Mouse (Mus musculus) forebrain, embryonic 10.5 days (tissue): ENCODE results near the gene Pde4c. TPM values are rescaled to one million over a fixed set of nuclear protein-coding genes. Genes with fewer than 3 reads are reported as not detected.
A peak's percentile ranks its signal among the peaks of the same experiment; 100 is the strongest.

Experiments used
- DNase-seq: peaks from one replicate; pipeline ENCODE4 v3.0.0-alpha.2; 2017; ENCODE audit warnings: low spot score; ENCODE audit errors: extremely low spot score
- H3K27ac ChIP-seq: fragments of 300-500 bp; sonication (generic); 2 replicates; pipeline ENCODE4 v1.5.1; 2016; ENCODE audit warnings: mild to moderate bottlenecking
- H3K27me3 ChIP-seq: fragments of 300-500 bp; sonication (generic); 2 replicates; pipeline ENCODE4 v1.6.1; 2016; ENCODE audit warnings: mild to moderate bottlenecking; ENCODE audit not compliant: poor library complexity, severe bottlenecking
- H3K36me3 ChIP-seq: fragments of 300-500 bp; sonication (generic); replicated peaks from 2 replicates; pipeline ENCODE4 v1.6.1; 2016; ENCODE audit warnings: mild to moderate bottlenecking, moderate library complexity
- H3K4me1 ChIP-seq: fragments of 300-500 bp; sonication (generic); 2 replicates; pipeline ENCODE4 v1.6.1; 2016
- H3K4me3 ChIP-seq: fragments of 300-500 bp; sonication (generic); 2 replicates; pipeline ENCODE4 v1.5.1; 2016; ENCODE audit warnings: mild to moderate bottlenecking, moderate library complexity
- H3K9me3 ChIP-seq: fragments of 300-500 bp; sonication (generic); 2 replicates; pipeline ENCODE4 v1.6.1; 2016; ENCODE audit warnings: mild to moderate bottlenecking, moderate library complexity
- WGBS: fragments of 180-500 bp; shearing (Covaris S2); methylation state at CpG from one replicate; pipeline ENCODE4 v1.1.7; 2016; 5-methylcytosine and 5-hydroxymethylcytosine counted together
- polyA plus RNA-seq: library from polyadenylated mRNA; unstranded; fragments of >200 nt; fragmentation: Nextera tagmentation; extraction: Ambion mirVana; gene quantifications from 2 replicates; pipeline ENCODE4 v1.2.1, GENCODE M21; 2016

The Pde4c gene
- polyA plus RNA-seq, 1 experiment from 2014 or later = 0.68 TPM

DNA sequence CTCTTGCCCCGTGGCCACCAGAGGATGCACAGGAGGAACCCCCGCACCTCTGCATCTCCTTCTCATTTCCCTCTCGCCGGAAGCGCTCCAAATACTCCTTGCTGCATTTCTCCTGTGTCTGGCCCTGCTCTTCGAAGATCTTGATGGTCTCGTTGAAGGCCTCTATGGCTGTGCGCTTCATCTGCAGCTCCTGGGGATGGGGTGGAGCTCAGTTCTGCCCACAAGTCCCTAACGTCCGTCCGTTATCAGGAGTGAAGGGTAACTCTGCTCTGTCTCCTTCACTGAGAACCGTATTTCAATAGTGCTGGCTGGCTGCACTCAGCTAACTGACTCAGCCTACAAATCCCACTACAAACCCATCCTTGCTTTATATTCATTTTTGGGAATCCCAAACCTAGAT lies 46.3 kb downstream of the Pde4c start:
- H3K36me3 ChIP-seq = peaks cover 73% of the 10 kb centered on the region

DNA sequence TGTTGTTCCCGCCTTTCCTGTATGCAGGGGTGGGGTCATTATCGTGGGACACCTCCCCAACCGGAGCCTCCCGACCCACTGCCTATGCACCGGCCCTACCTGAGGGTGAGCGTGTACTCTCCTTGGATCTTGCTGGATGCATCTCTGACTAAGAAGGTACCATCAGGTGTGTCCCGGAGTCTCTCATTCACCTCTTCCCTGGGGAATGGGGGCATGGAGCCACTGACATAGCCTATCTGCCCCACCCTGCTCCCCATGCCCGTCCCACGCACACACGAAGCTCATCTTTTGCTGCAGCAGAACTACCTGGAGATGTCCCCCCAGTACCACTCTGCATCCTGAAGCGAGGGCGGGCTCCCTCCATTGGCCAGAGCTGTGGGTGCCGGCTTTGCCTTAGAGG lies 47.2 kb downstream of the Pde4c start:
- H3K36me3 ChIP-seq = peaks cover 77% of the 10 kb centered on the region
- peaks cover 24% of the 10 kb centered on the region for H3K27me3 ChIP-seq
- WGBS = 96% methylated on average over 13 of the region's 13 CpGs
- H3K4me3 ChIP-seq = no peak overlapping the region
- H3K9me3 ChIP-seq = no peaks in the 10 kb centered on the region
- peaks cover 65% of the 10 kb centered on the region for H3K4me1 ChIP-seq
- H3K27ac ChIP-seq = no peak overlapping the region
- DNase-seq = no peak

More for the DNA sequence above, 46.3 kb downstream of the Pde4c start:
- peaks cover 65% of the 10 kb centered on the region for H3K4me1 ChIP-seq
- peak overlapping the region; percentile 11; the same call in 1 of the 2 replicates for H3K4me3 ChIP-seq
- no peak for DNase-seq
- WGBS = 74% methylated on average over 12 of the region's 12 CpGs
- peak overlapping the region; percentile 37 for H3K27ac ChIP-seq
- no peaks in the 10 kb centered on the region for H3K9me3 ChIP-seq
- peaks cover 30% of the 10 kb centered on the region for H3K27me3 ChIP-seq

DNA sequence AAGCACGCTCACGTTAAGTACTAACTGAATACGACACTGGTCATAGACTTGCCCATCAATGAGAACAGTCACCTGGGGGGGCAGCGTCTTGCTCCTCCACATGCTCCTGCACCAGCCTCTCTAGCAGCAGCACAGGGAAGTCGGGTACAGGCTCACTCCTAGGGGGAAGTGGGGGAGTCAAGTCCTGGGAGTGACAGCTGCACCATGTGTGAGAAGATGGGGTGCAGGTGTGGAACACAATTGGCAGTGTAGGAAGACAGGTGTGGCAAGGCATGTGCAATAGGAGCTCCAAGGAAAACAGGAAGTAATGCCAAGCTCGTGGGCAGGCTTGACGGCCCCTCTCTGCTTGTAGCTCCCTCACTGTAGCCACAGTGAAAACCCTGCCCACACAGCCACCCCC lies 47.7 kb downstream of the Pde4c start:
- Histone ChIP-seq H3K4me3 (no peak overlapping the region), H3K27me3 (peaks cover 24% of the 10 kb centered on the region), H3K27ac (no peak overlapping the region), H3K4me1 (peaks cover 65% of the 10 kb centered on the region), H3K36me3 (peaks cover 77% of the 10 kb centered on the region), H3K9me3 (no peaks in the 10 kb centered on the region)
- 88% methylated on average over 7 of the region's 7 CpGs for WGBS
- DNase-seq = no peak

DNA sequence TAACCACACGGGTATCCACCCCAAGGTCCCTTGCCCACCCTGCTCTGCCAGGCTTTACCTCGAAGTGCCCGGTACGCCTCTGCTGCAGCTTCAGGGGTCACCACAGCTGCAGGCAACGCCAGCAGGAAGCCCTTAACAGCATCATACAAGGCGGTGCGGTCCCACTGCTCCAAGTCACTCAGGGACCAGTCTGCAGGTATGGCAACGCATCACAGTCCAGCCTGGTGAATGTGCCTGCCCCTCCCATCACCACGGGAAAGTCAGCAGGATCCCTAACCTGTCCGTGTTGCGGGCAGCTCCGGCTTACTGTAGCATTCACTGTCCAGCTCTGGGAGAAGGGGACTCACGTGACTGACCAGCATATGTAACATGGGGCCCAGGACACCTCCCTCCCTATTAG lies 48.6 kb downstream of the Pde4c start:
- Histone ChIP-seq H3K4me3 (peak overlapping the region; percentile 6; the same call in 1 of the 2 replicates), H3K27ac (no peak overlapping the region), H3K9me3 (no peaks in the 10 kb centered on the region), H3K36me3 (peaks cover 77% of the 10 kb centered on the region), H3K4me1 (peaks cover 62% of the 10 kb centered on the region), H3K27me3 (peaks cover 24% of the 10 kb centered on the region)
- no peak for DNase-seq
- 90% methylated on average over 13 of the region's 13 CpGs for WGBS

DNA sequence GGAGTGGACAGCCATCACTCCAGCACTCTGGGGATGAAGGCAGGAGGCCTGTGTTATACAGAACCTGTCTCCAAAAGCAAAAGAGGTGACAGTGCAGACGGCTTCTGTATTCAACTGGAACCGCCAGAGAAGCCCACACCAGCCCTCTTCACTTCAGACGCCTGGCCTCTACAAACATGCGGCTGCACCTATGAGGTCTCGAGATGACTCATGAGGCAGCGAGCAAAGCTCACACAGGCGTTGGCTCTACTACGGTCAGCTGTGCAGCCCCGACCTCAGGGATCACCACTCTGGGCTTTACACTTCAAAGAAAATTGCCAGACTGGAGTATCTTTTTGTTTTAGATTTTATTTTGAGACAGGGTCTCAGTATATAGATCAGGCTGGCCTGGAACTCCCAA lies 49.4 kb downstream of the Pde4c start:
- DNase-seq = no peak
- 92% methylated on average over 9 of the region's 9 CpGs for WGBS
- no peaks in the 10 kb centered on the region for H3K9me3 ChIP-seq
- peaks cover 22% of the 10 kb centered on the region for H3K27me3 ChIP-seq
- no peak overlapping the region for H3K27ac ChIP-seq
- peaks cover 64% of the 10 kb centered on the region for H3K4me1 ChIP-seq
- H3K4me3 ChIP-seq = no peak overlapping the region
- peaks cover 73% of the 10 kb centered on the region for H3K36me3 ChIP-seq

DNA sequence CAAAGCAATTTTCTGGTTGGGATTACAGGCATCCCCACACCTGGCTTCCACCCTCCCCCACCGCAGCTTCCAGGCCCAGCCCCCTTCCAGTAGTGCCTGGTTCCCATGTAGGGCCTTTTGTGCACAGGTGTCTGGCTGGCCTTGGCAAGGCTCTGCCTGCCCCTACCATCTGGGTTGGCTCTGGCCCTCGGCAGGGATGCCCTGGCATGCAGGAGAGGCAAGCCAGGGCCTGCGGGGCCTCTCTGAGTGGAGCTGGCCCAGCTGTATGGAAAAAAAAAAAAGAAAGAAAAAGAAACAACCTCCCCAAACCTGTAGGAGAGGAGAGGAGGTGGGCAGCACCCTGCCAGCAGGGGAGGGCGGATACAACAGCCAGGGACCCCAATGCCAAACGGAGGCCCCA lies 49.9 kb downstream of the Pde4c start:
- no peaks in the 10 kb centered on the region for H3K9me3 ChIP-seq
- peaks cover 17% of the 10 kb centered on the region for H3K27me3 ChIP-seq
- DNase-seq = no peak
- H3K27ac ChIP-seq = no peak overlapping the region
- 89% methylated on average over 5 of the region's 5 CpGs for WGBS
- peaks cover 69% of the 10 kb centered on the region for H3K4me1 ChIP-seq
- no peak overlapping the region for H3K4me3 ChIP-seq
- peaks cover 73% of the 10 kb centered on the region for H3K36me3 ChIP-seq

DNA sequence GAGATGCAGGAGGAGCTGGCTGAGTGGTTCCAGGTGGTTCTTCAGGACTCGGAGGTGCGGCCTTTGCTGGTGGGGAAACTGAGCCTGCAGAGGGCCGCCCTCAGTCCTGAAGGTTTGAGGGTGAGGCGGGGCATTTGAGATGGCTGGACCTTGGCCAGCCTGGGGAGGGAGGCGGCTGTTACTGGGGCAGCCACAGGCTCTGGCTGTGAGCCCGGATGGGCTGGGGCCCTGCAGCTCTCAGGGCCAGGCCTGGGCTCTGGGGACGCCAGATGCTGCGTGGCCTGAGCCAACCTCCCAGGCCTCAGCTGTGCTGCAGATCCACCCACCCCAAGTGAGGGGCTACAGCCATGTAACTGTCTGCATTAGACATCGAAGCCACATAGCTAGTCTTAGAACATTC lies 50.3 kb downstream of the Pde4c start:
- H3K4me1 ChIP-seq = peaks cover 68% of the 10 kb centered on the region
- no peak overlapping the region for H3K27ac ChIP-seq
- H3K27me3 ChIP-seq = peaks cover 15% of the 10 kb centered on the region
- H3K36me3 ChIP-seq = peaks cover 73% of the 10 kb centered on the region
- no peak for DNase-seq
- 88% methylated on average over 9 of the region's 9 CpGs for WGBS
- H3K9me3 ChIP-seq = no peaks in the 10 kb centered on the region
- H3K4me3 ChIP-seq = peak overlapping the region; percentile 72; the same call in 1 of the 2 replicates

DNA sequence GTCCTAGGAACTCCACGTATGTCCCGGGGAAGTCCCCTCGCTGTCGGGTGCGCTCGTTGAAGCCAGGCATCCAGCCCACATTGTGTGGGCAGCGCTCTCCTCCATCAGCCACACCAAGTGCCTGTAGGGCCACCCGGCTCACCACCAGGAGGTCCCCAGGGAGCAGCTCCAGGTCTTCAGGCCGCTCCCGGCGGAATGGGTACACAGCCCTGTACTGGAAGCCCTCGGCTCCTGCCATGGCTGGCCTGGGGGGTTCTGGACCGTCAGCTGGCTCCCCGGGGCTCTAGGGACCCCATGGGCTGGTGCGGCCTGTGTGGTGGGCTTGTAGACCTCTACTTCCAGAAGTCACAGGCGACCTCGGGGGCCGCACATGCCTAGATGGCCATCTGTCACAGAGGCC lies 51.2 kb downstream of the Pde4c start:
- WGBS = 95% methylated on average over 18 of the region's 18 CpGs
- Histone ChIP-seq H3K9me3 (no peaks in the 10 kb centered on the region), H3K4me3 (peak overlapping the region; percentile 72), H3K27ac (peak overlapping the region; percentile 94; the same call in 1 of the 2 replicates), H3K4me1 (peaks cover 62% of the 10 kb centered on the region), H3K36me3 (peaks cover 73% of the 10 kb centered on the region), H3K27me3 (peaks cover 12% of the 10 kb centered on the region)
- no peak for DNase-seq

DNA sequence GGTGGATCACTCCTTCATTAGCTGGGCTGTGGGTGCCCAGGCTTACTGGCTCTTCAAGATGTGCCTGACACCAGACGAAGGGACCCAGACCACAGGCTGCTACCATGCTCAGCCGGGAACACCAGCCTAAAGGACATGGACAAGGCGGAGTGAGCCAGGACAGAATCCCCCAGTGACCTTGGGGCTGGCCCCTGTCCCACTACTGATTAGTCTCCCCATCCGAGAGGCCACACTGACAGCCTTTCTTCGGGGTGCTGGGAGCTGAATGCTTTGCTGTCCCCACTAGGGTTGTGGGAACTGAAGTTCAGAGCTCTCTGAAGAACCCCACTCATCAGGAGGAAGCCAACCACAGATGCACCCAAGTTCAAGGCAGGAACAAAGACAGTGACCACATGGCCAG lies 51.7 kb downstream of the Pde4c start:
- H3K4me3 ChIP-seq = peak overlapping the region; percentile 72
- no peak for DNase-seq
- peaks cover 60% of the 10 kb centered on the region for H3K4me1 ChIP-seq
- peaks cover 73% of the 10 kb centered on the region for H3K36me3 ChIP-seq
- H3K27ac ChIP-seq = peak overlapping the region; percentile 94
- H3K27me3 ChIP-seq = peaks cover 7% of the 10 kb centered on the region; the same call in 1 of the 2 replicates
- H3K9me3 ChIP-seq = no peaks in the 10 kb centered on the region
- 89% methylated on average over 5 of the region's 5 CpGs for WGBS

DNA sequence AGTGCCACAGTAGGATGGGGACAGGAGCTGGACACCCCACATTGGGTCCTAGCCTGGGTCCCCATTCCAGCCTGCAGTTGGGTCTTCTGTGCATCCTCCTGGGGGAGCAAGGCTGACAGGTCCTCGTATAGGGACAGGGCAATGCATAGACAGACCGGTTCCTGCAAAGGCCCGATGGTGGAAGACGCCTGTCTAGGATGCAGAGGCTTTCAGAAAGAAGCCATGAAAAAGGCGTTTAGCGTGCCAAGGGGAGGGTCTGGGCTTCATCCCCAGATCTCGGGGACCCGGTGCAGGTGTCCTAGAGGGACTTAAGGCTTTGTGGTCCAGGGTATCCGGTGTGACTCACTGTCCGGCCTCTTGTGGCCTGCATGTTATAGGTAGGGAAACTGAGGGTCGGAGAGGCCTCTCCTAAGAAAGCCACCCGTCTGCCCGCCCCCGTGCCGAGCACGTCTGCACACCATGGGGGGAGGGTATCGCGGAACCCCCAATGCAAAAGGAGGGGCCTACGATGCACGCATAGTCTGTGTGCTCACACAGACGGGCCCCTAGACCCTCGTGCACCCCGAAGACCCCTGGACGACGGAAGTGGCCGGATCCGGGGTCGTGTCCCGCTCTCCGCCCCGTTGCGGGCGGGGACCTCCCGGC lies 52.5 kb downstream of the Pde4c start:
- peaks cover 73% of the 10 kb centered on the region for H3K36me3 ChIP-seq
- H3K9me3 ChIP-seq = no peaks in the 10 kb centered on the region
- H3K4me3 ChIP-seq = peak overlapping the region; percentile 72
- H3K27ac ChIP-seq = peak overlapping the region; percentile 94
- WGBS = 4% methylated on average over 34 of the region's 34 CpGs
- H3K4me1 ChIP-seq = peaks cover 60% of the 10 kb centered on the region
- H3K27me3 ChIP-seq = 0 out of 2 replicates have a peak, but pooled peaks cover under 1% of the 10 kb centered on the region
- no peak for DNase-seq

DNA sequence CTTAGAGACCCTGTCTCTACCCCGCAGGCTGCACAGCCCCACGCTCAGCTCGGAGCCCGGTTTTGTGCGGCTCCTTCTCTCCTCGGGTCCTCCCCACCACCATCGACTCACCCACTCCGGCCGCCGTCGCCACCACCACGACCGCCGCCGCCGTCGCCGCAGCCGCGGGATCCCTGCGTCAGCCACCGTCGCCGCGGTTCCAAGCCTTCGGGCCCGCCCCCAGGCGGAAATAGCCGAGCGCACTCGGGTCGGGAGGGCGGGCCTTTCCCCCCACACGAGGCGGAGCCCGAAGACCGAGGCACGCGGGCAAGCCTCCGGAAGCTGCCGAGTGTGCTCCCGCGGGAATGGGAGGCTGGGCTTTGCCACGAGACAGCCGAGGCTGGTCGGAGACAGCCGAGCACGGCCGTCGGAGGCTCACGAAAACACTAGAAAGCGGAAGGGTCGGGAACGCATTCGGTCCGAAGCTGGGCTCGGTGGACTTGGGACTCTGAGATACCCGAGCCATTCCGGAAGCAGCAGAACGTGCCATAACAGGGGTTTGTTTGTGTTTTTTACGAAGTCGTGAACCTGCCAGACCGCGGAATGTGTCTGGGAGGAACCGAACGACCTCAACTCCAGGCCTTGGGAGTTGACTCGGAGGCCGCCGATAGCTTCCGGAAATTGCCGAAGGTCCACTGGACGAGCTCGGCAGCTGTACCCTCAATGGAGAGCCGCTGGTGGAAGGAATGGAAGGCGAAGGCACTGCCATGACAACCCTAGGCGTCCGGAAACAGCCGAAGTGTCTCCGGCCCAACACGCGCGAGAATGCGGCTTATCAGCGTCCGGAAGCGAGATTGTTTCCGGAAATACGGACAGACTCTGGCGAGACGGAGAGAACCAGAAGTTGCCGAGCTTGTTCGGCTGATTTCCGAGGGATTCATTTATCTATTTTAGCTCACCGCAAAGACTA lies 53.2 kb downstream of the Pde4c start, which contains the start of gene Pik3r2:
TSS of gene Pik3r2 (minus strand) at position 218 of the 949 bp plus-strand sequence.
- Histone ChIP-seq H3K9me3 (no peaks in the 10 kb centered on the region), H3K36me3 (peaks cover 73% of the 10 kb centered on the region), H3K4me1 (peaks cover 58% of the 10 kb centered on the region), H3K27ac (peak within 1 kb of the TSS; percentile 94), H3K27me3 (no peaks in the 10 kb centered on the region), H3K4me3 (peak within 1 kb of the TSS; percentile 72)
- under 1% methylated on average over 94 of the region's 94 CpGs for WGBS
- peak; percentile 96 for DNase-seq

DNA sequence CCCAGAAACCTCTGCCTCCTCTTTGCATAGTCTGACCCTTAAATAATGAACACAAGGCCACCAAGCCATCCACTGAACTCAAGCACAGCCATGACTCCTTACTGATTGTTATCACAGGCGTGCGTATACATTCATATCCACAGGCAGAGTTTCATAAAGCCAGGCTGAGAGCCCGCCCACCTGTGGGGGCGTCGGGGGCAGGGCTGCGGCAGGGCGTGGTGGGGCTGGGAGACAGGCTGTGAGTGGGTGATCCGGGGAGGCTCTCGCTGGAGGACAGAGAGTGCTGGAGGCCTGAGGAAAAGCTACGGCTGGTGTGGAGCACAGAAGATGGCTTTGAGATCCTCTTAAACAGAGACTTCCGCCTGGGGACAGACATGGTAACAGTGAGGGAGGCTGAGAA lies 56.6 kb downstream of the Pde4c start:
- WGBS = 84% methylated on average over 11 of the region's 11 CpGs
- Histone ChIP-seq H3K4me1 (peaks cover 34% of the 10 kb centered on the region), H3K4me3 (0 out of 2 replicates have a peak overlapping the region, but pooled peaks have one; percentile 22), H3K27me3 (no peaks in the 10 kb centered on the region), H3K9me3 (no peaks in the 10 kb centered on the region), H3K36me3 (peaks cover 73% of the 10 kb centered on the region), H3K27ac (no peak overlapping the region)
- no peak for DNase-seq
